ENCODE assay signal across 8 mouse cellular contexts in genomic region chr2:166996533-166996894, GRCm38 (mm10). TPM values are rescaled to one million over a fixed set of nuclear protein-coding genes. Genes with fewer than 3 reads are reported as not detected.
DNase-seq lines count a peak whose midpoint lies in the region; ATAC-seq and TF ChIP-seq lines count a peak whose summit lies in the region.

No protein-coding gene starts in this region.

- H3K4me3 ChIP-seq in heart, embryonic 12.5 days = peak overlapping the region; percentile 86
- H3K4me3 ChIP-seq in forebrain, postnatal 0 days (ENCODE audit: low read depth, low read length) = peak overlapping the region; percentile 97

- peak overlapping the region; percentile 90 for H3K4me2 ChIP-seq in heart, embryonic 12.5 days
- H3K4me2 ChIP-seq in forebrain, postnatal 0 days (ENCODE audit: low read depth) = peak overlapping the region; percentile 61

- no peak for TF ChIP-seq CTCF in forebrain, postnatal 0 days (IDR thresholded peaks at IDR 0.05; ENCODE audit: low read depth)

- peak overlapping the region; percentile 73 for H3K9ac ChIP-seq in heart, embryonic 12.5 days
- peak overlapping the region; percentile 59 for H3K9ac ChIP-seq in forebrain, postnatal 0 days

- ATAC-seq in heart, embryonic 12.5 days (ENCODE audit: insufficient number of reproducible peaks, low FRiP score) = 0 out of 2 replicates have a peak, but pooled peaks have one; percentile 7
- ATAC-seq in forebrain, postnatal 0 days = peak; percentile 14; the same call in 1 of the 2 replicates
- ATAC-seq in megakaryocyte progenitor cell, adult 5-6 weeks (replicated peaks; ENCODE audit: poor library complexity) = peak; percentile 7

- H3K4me1 ChIP-seq in heart, embryonic 12.5 days (replicated peaks) = peaks cover 32% of the 10 kb centered on the region
- H3K4me1 ChIP-seq in forebrain, postnatal 0 days (ENCODE audit: insufficient read depth) = no peaks in the 10 kb centered on the region

- H3K27me3 ChIP-seq in heart, embryonic 12.5 days (replicated peaks) = no peaks in the 10 kb centered on the region
- no peaks in the 10 kb centered on the region for H3K27me3 ChIP-seq in forebrain, postnatal 0 days (ENCODE audit: insufficient read depth, low read length)

- peak overlapping the region; percentile 60 for H3K27ac ChIP-seq in heart, embryonic 12.5 days (ENCODE audit: poor library complexity, severe bottlenecking)
- peak overlapping the region; percentile 84 for H3K27ac ChIP-seq in forebrain, postnatal 0 days (ENCODE audit: low read depth, low read length)

- WGBS in heart, embryonic 12.5 days = 39% methylated on average over 8 of the region's 8 CpGs
- WGBS in forebrain, postnatal 0 days = 39% methylated on average over 8 of the region's 8 CpGs

- H3K36me3 ChIP-seq in heart, embryonic 12.5 days = no peaks in the 10 kb centered on the region
- no peaks in the 10 kb centered on the region for H3K36me3 ChIP-seq in forebrain, postnatal 0 days (ENCODE audit: insufficient read depth)

- no peaks in the 10 kb centered on the region for H3K9me3 ChIP-seq in heart, embryonic 12.5 days (replicated peaks)
- H3K9me3 ChIP-seq in forebrain, postnatal 0 days (ENCODE audit: low read length) = no peaks in the 10 kb centered on the region

- intact Hi-C loops in heart, postnatal 25 days (cut with DNase I) = loop anchor here (1.0 to 5.0 kb wide), 2 partner anchors 16 to 89 kb away; partner anchors contain the start of gene Cse1l

- DNase-seq in heart, postnatal 25 days (ENCODE audit: low spot score) = no peak
- peak; percentile 32 for DNase-seq in ES-CJ7 (ENCODE audit: low read depth, low spot score)
- no peak for DNase-seq in forebrain, postnatal 0 days
- no peak for DNase-seq in cerebellum, adult 18-20 months
- no peak for DNase-seq in spleen, adult 18-20 months
- no peak for DNase-seq in embryo, embryonic 11 days

RNA-seq across cellular contexts. Expression of gene Stau1, which starts 0.4 kb away (rescaled TPM):
- 69.6 and 71.8 TPM in 2 replicates for polyA plus RNA-seq in heart, embryonic 12.5 days (2016; fragmentation: Nextera tagmentation; extraction: Ambion mirVana)
- total RNA-seq in heart, postnatal 25 days (2021) = 10 to 100 TPM; 41.7 to 45.4 TPM
- total RNA-seq in forebrain, postnatal 0 days (2014; rRNA removed) = 29.7 and 39.6 TPM in 2 replicates
- polyA plus RNA-seq in forebrain, postnatal 0 days (2015; fragmentation: Nextera tagmentation; extraction: Ambion mirVana) = 75.2 and 97.3 TPM in 2 replicates
- total RNA-seq in megakaryocyte progenitor cell, adult 5-6 weeks (2015) = 35.7 and 36.0 TPM in 2 replicates
- 30.1 and 32.1 TPM in 2 replicates for total RNA-seq in megakaryocyte progenitor cell, adult 5-6 weeks (2017)

RNA-seq across cellular contexts. Expression of gene Ddx27, which starts 18.5 kb away (rescaled TPM):
- polyA plus RNA-seq in heart, embryonic 12.5 days (2016; fragmentation: Nextera tagmentation; extraction: Ambion mirVana) = 33.7 and 35.8 TPM in 2 replicates
- total RNA-seq in heart, postnatal 25 days (2021) = 10 to 100 TPM; 10.0 to 11.3 TPM
- 37.9 and 42.5 TPM in 2 replicates for total RNA-seq in forebrain, postnatal 0 days (2014; rRNA removed)
- polyA plus RNA-seq in forebrain, postnatal 0 days (2015; fragmentation: Nextera tagmentation; extraction: Ambion mirVana) = 28.4 and 36.9 TPM in 2 replicates
- 34.4 and 35.0 TPM in 2 replicates for total RNA-seq in megakaryocyte progenitor cell, adult 5-6 weeks (2015)
- total RNA-seq in megakaryocyte progenitor cell, adult 5-6 weeks (2017) = 105 and 132 TPM in 2 replicates
